Mouse (Mus musculus) small intestine, adult 2 months (tissue): ENCODE data around the gene Tpt1.
"Not testable (repeated sequence)": the region's sequence is repeated elsewhere in the genome, so short reads cannot be mapped to it uniquely, and the experiment has no call there.

Experiments used
- CTCF ChIP-seq: fragments of 200-500 bp; IDR thresholded peaks from 2 replicates; pipeline ENCODE4 v1.5.1; 2012; ENCODE audit warnings: low read depth, mild to moderate bottlenecking, control low read depth, inconsistent platforms, low read length, moderate library complexity, mixed read lengths; ENCODE audit not compliant: insufficient replicate concordance, insufficient read length; ENCODE audit errors: extremely low read depth
- POLR2A ChIP-seq: fragments of 200-500 bp; IDR thresholded peaks from 2 replicates; pipeline ENCODE4 v1.6.1; 2012; ENCODE audit warnings: low read depth, mild to moderate bottlenecking, control low read depth, inconsistent platforms, low read length, moderate library complexity

DNA sequence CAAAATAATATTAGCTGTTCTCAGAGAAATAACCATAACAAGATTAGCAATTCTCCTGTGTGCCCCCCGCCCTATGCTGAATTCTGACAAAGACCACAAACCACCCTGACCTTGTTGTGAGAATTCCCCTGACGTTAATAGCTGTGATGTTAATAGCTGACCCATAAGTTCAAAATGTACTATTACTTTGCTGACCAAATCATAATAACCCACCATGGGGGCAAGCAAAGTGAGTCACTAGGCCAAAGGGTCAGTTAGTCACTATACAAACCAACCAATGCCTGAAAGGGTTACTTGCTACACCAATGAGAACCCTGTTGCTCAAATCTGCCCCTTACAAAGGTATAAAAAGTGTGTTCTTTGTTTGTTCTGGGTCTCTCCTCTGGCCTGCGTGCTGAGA is 23.1 kb downstream of the Tpt1 start:
- not testable (repeated sequence) for TF ChIP-seq CTCF, POLR2A
